Mouse (Mus musculus) liver, embryonic 15.5 days (tissue): ENCODE measurements around the gene Zfp593. TPM values are rescaled to one million over a fixed set of nuclear protein-coding genes. Genes with fewer than 3 reads are reported as not detected.
"Not testable (repeated sequence)": the region's sequence is repeated elsewhere in the genome, so short reads cannot be mapped to it uniquely, and the experiment has no call there.

ENCODE experiments used
- ATAC-seq: fragments of 200-750 bp; cut with Nextera tagmentation; 2 replicates; pipeline ENCODE4 v1.8.0; 2017; ENCODE audit warnings: moderate number of reproducible peaks, mild to moderate bottlenecking, moderate library complexity; ENCODE audit not compliant: insufficient read depth
- H3K27ac ChIP-seq: fragments of 300-500 bp; sonication (generic); replicated peaks from 2 replicates; pipeline ENCODE4 v1.5.1; 2015; ENCODE audit warnings: mild to moderate bottlenecking, inconsistent platforms
- H3K27me3 ChIP-seq: fragments of 300-500 bp; sonication (generic); 2 replicates; pipeline ENCODE4 v1.6.1; 2015; ENCODE audit warnings: mild to moderate bottlenecking, inconsistent platforms
- H3K36me3 ChIP-seq: fragments of 300-500 bp; sonication (generic); replicated peaks from 2 replicates; pipeline ENCODE4 v1.6.1; 2015; ENCODE audit warnings: moderate library complexity, mild to moderate bottlenecking, inconsistent platforms
- H3K4me1 ChIP-seq: fragments of 300-500 bp; sonication (generic); replicated peaks from 2 replicates; pipeline ENCODE4 v1.6.1; 2015; ENCODE audit warnings: inconsistent platforms
- H3K4me2 ChIP-seq: fragments of 300-500 bp; sonication (generic); 2 replicates; pipeline ENCODE4 v1.6.1; 2015; ENCODE audit warnings: moderate library complexity, mild to moderate bottlenecking, inconsistent platforms
- H3K4me3 ChIP-seq: fragments of 300-500 bp; sonication (generic); replicated peaks from 2 replicates; pipeline ENCODE4 v1.5.1; 2015; ENCODE audit warnings: mild to moderate bottlenecking, inconsistent platforms
- H3K9ac ChIP-seq: fragments of 300-500 bp; sonication (generic); 2 replicates; pipeline ENCODE4 v1.6.1; 2015; ENCODE audit warnings: moderate library complexity, mild to moderate bottlenecking, inconsistent platforms
- H3K9me3 ChIP-seq: fragments of 300-500 bp; sonication (generic); replicated peaks from 2 replicates; pipeline ENCODE4 v1.6.1; 2016; ENCODE audit warnings: inconsistent platforms
- WGBS: fragments of 180-500 bp; shearing (Covaris S2); methylation state at CpG from one replicate; pipeline ENCODE4 v1.1.7; 2015; ENCODE audit warnings: mixed read lengths; ENCODE audit not compliant: insufficient replicate concordance; 5-methylcytosine and 5-hydroxymethylcytosine counted together
- polyA plus RNA-seq: library from polyadenylated mRNA; unstranded; fragments of >200 nt; fragmentation: Nextera tagmentation; extraction: Ambion mirVana; gene quantifications from 2 replicates; pipeline ENCODE4 v1.2.1, GENCODE M21; 2015

The Zfp593 gene
- polyA plus RNA-seq, 1 experiment from 2014 or later: 5.4 TPM

GRCm38 (mm10) chr4:134273417-134274345 is 28.3 kb upstream of the Zfp593 start:
- Histone ChIP-seq H3K4me3 (peak overlapping the region; percentile 45), H3K9me3 (no peaks in the 10 kb centered on the region), H3K4me2 (peak overlapping the region; percentile 66), H3K9ac (peak overlapping the region; percentile 42), H3K27ac (peak overlapping the region; percentile 89), H3K36me3 (peaks cover 31% of the 10 kb centered on the region), H3K27me3 (no peaks in the 10 kb centered on the region), H3K4me1 (peaks cover 28% of the 10 kb centered on the region)
- WGBS: 1% methylated on average over 14 of the region's 14 CpGs
- ATAC-seq: peak; percentile 93

GRCm38 (mm10) chr4:134272731-134273416 is 27.5 kb upstream of the Zfp593 start:
- peaks cover 28% of the 10 kb centered on the region for H3K4me1 ChIP-seq
- H3K9ac ChIP-seq: peak overlapping the region; percentile 42
- H3K27me3 ChIP-seq: no peaks in the 10 kb centered on the region
- no peaks in the 10 kb centered on the region for H3K9me3 ChIP-seq
- WGBS: 13% methylated on average over 12 of the region's 13 CpGs
- H3K4me2 ChIP-seq: peak overlapping the region; percentile 66
- peak overlapping the region; percentile 89 for H3K27ac ChIP-seq
- peaks cover 24% of the 10 kb centered on the region for H3K36me3 ChIP-seq
- peak overlapping the region; percentile 45 for H3K4me3 ChIP-seq
- peak; percentile 56 for ATAC-seq

GRCm38 (mm10) chr4:134271979-134272378 is 26.6 kb upstream of the Zfp593 start:
- Histone ChIP-seq H3K4me2 (no peak overlapping the region; the same call in 1 of the 2 replicates), H3K4me3 (no peak overlapping the region), H3K9me3 (no peaks in the 10 kb centered on the region), H3K27ac (no peak overlapping the region), H3K36me3 (peaks cover 15% of the 10 kb centered on the region), H3K4me1 (peaks cover 28% of the 10 kb centered on the region), H3K9ac (no peak overlapping the region), H3K27me3 (no peaks in the 10 kb centered on the region)
- no peak for ATAC-seq
- 66% methylated on average over 7 of the region's 7 CpGs for WGBS

GRCm38 (mm10) chr4:134269622-134270021 is 24.2 kb upstream of the Zfp593 start:
- H3K9ac ChIP-seq, H3K4me3 ChIP-seq, ATAC-seq, H3K36me3 ChIP-seq, H3K9me3 ChIP-seq, H3K4me2 ChIP-seq, H3K27me3 ChIP-seq, H3K27ac ChIP-seq: not testable (repeated sequence)
- peaks cover 27% of the 10 kb centered on the region for H3K4me1 ChIP-seq

GRCm38 (mm10) chr4:134268102-134268655 is 22.8 kb upstream of the Zfp593 start:
- Histone ChIP-seq H3K27ac (no peak overlapping the region), H3K4me1 (peaks cover 15% of the 10 kb centered on the region), H3K36me3 (no peaks in the 10 kb centered on the region), H3K4me2 (no peak overlapping the region), H3K27me3 (no peaks in the 10 kb centered on the region), H3K9me3 (no peaks in the 10 kb centered on the region), H3K9ac (no peak overlapping the region), H3K4me3 (no peak overlapping the region)
- 66% methylated on average over 19 of the region's 19 CpGs for WGBS
- no peak for ATAC-seq

GRCm38 (mm10) chr4:134265860-134266585 is 20.6 kb upstream of the Zfp593 start:
- Histone ChIP-seq H3K9me3 (no peaks in the 10 kb centered on the region), H3K4me1 (no peaks in the 10 kb centered on the region), H3K36me3 (no peaks in the 10 kb centered on the region), H3K27me3 (peaks cover 5% of the 10 kb centered on the region; the same call in 1 of the 2 replicates), H3K9ac (no peak overlapping the region), H3K4me2 (no peak overlapping the region), H3K27ac (no peak overlapping the region), H3K4me3 (no peak overlapping the region)
- 54% methylated on average over 9 of the region's 9 CpGs for WGBS
- ATAC-seq: no peak

GRCm38 (mm10) chr4:134263191-134263590 is 17.8 kb upstream of the Zfp593 start:
- WGBS: 31% methylated on average over 6 of the region's 6 CpGs
- H3K36me3 ChIP-seq: no peaks in the 10 kb centered on the region
- no peak overlapping the region for H3K4me2 ChIP-seq
- H3K27me3 ChIP-seq: peaks cover 9% of the 10 kb centered on the region; the same call in 1 of the 2 replicates
- no peak overlapping the region for H3K4me3 ChIP-seq
- H3K9ac ChIP-seq: no peak overlapping the region
- H3K9me3 ChIP-seq: no peaks in the 10 kb centered on the region
- ATAC-seq: no peak
- no peak overlapping the region for H3K27ac ChIP-seq
- no peaks in the 10 kb centered on the region for H3K4me1 ChIP-seq

GRCm38 (mm10) chr4:134258354-134258753 is 13.0 kb upstream of the Zfp593 start:
- Histone ChIP-seq H3K4me1 (peaks cover 14% of the 10 kb centered on the region), H3K9me3 (no peaks in the 10 kb centered on the region), H3K4me2 (no peak overlapping the region), H3K4me3 (no peak overlapping the region), H3K27ac (no peak overlapping the region), H3K36me3 (no peaks in the 10 kb centered on the region), H3K27me3 (peaks cover 52% of the 10 kb centered on the region), H3K9ac (no peak overlapping the region)
- 25% methylated on average over 11 of the region's 11 CpGs for WGBS
- ATAC-seq: no peak

- Histone ChIP-seq H3K27ac (no peak overlapping the region), H3K4me3 (no peak overlapping the region), H3K27me3 (peaks cover 60% of the 10 kb centered on the region), H3K36me3 (no peaks in the 10 kb centered on the region), H3K9ac (no peak overlapping the region), H3K4me1 (peaks cover 18% of the 10 kb centered on the region), H3K9me3 (no peaks in the 10 kb centered on the region), H3K4me2 (no peak overlapping the region)
- no peak for ATAC-seq
- WGBS: 34% methylated on average over 11 of the region's 11 CpGs
These were observed 12.0 kb upstream of the Zfp593 start for GRCm38 (mm10) chr4:134257198-134258009.
